Mouse (Mus musculus) activated CD4-positive, CD25-positive, alpha-beta regulatory T cell, adult 9 weeks (primary cell): ENCODE data around the gene Hist1h2an. TPM values are rescaled to one million over a fixed set of nuclear protein-coding genes. Genes with fewer than 3 reads are reported as not detected.

ENCODE experiments used
- polyA plus RNA-seq: library from polyadenylated mRNA; unstranded; fragments of 100-300 nt; shearing (Covaris generic); gene quantifications from one replicate; pipeline ENCODE4 v1.2.1, GENCODE M21; 2017

The Hist1h2an gene
- polyA plus RNA-seq: not detected

DNA sequence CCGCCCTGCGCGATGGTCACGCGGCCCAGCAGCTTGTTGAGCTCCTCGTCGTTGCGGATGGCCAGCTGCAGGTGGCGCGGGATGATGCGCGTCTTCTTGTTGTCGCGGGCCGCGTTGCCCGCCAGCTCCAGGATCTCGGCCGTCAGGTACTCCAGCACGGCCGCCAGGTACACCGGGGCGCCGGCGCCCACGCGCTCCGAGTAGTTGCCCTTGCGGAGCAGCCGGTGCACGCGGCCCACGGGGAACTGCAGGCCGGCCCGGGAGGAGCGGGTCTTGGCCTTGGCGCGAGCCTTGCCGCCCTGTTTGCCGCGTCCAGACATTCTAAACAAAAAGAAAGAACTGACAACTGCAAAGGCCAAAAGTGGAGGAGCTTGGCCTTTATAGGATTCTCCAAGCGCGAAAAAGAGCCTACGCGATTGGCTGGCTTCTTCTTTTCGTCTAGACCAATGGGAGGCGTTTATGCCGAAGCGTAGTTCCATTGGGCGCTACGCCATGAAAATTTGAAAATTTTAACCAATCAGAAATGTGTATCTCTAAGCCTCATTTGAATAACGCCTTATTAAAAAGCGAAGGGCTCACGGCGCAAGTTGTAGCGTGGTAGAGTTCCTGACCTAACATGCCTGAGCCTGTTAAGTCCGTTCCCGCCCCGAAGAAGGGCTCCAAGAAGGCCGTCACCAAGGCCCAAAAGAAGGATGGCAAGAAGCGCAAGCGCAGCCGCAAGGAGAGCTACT is at the start of gene Hist1h2an, which contains the start of gene Hist1h2bp:
TSS of gene Hist1h2an (minus strand) at position 320 of the 731 bp plus-strand sequence.
TSS of gene Hist1h2bp (plus strand) at position 563 of the 731 bp plus-strand sequence.

DNA sequence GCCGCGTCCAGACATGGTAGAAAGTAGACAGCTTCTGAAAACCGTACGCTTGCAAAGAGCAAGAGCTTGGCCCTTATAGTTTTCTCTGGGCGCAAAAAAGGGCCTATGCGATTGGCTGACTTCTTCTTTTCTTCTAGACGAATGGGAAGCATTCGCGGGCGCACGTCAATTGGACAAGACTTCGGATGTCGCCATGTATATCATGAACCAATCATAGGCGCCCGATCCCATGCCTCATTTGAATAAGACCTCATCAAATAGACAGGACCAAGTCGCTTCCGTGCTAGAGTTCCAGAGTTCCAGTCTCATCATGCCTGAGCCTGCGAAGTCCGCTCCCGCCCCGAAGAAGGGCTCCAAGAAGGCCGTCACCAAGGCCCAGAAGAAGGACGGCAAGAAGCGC is 46.4 kb upstream of the Hist1h2an start, which contains the start of the genes Hist1h2ap and Hist1h2br:
TSS of gene Hist1h2ap (minus strand) at position 47 of the 400 bp plus-strand sequence.
TSS of gene Hist1h2br (plus strand) at position 283 of the 400 bp plus-strand sequence.

DNA sequence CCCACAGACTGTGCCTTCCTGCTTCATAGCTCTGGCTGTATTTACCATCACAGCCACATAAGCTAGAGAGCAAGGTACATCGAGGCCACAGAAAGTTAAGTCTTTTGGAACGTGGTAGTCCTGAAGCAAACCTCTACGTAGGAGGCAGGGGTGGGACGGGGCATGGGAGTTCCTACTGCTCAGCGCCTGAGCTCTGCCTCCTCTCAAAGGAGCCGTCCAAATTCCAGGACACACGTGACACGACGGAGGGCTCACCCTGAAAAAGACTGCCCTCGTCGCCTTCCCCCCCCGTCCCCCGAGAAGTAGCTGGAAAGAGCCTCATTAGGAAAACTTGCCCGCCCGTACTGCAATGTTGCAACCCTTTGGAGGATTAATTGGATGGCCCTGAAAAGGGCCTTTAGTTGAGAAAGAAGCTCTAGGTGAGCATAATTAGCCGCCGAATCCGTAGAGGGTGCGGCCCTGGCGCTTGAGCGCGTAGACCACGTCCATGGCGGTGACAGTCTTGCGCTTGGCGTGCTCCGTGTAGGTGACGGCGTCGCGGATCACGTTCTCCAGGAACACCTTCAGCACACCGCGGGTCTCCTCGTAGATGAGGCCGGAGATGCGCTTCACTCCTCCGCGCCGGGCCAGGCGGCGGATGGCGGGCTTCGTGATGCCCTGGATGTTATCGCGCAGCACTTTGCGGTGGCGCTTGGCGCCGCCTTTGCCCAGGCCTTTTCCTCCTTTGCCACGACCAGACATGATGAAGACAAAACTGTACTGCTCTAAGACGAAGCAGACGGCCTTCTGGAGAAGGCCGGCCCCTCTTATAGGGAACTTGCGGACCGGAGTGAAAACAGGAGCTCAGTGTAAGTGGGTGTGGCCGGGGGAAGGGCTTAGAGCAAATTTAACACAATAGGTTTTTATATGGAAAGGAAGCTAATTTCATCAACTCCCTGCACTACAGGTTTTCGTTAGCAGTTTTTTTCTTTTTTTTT is 44.7 kb upstream of the Hist1h2an start, which contains the start of gene Hist1h4n:
TSS of gene Hist1h4n (minus strand) at position 779 of the 977 bp plus-strand sequence.

DNA sequence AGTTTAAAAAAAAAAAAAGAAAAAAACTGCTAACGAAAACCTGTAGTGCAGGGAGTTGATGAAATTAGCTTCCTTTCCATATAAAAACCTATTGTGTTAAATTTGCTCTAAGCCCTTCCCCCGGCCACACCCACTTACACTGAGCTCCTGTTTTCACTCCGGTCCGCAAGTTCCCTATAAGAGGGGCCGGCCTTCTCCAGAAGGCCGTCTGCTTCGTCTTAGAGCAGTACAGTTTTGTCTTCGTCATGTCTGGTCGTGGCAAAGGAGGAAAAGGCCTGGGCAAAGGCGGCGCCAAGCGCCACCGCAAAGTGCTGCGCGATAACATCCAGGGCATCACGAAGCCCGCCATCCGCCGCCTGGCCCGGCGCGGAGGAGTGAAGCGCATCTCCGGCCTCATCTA is 24.5 kb upstream of the Hist1h2an start, which contains the start of gene Hist1h4m:
TSS of gene Hist1h4m (plus strand) at position 208 of the 400 bp plus-strand sequence.

DNA sequence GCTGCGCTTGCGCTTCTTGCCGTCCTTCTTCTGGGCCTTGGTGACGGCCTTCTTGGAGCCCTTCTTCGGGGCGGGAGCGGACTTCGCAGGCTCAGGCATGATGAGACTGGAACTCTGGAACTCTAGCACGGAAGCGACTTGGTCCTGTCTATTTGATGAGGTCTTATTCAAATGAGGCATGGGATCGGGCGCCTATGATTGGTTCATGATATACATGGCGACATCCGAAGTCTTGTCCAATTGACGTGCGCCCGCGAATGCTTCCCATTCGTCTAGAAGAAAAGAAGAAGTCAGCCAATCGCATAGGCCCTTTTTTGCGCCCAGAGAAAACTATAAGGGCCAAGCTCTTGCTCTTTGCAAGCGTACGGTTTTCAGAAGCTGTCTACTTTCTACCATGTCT is 23.1 kb upstream of the Hist1h2an start, which contains the start of the genes Hist1h2bq and Hist1h2ao:
TSS of gene Hist1h2bq (minus strand) at position 125 of the 400 bp plus-strand sequence.
TSS of gene Hist1h2ao (plus strand) at position 393 of the 400 bp plus-strand sequence.

DNA sequence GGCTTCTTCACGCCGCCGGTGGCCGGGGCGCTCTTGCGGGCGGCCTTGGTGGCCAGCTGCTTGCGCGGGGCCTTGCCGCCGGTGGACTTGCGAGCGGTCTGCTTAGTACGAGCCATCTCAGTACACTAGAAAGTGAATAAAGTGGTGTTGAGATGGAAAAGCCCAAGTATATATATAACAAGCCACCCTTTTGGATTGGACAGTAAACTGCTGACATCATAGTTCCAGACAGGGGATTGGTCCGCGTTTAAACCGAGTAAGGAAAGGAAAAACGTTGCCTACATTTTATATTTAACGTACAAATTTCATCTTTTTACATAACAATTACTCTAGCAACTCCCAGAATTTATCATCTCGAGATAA is 3.8 kb downstream of the Hist1h2an start, which contains the start of gene Hist1h3i:
TSS of gene Hist1h3i (minus strand) at position 116 of the 363 bp plus-strand sequence.

DNA sequence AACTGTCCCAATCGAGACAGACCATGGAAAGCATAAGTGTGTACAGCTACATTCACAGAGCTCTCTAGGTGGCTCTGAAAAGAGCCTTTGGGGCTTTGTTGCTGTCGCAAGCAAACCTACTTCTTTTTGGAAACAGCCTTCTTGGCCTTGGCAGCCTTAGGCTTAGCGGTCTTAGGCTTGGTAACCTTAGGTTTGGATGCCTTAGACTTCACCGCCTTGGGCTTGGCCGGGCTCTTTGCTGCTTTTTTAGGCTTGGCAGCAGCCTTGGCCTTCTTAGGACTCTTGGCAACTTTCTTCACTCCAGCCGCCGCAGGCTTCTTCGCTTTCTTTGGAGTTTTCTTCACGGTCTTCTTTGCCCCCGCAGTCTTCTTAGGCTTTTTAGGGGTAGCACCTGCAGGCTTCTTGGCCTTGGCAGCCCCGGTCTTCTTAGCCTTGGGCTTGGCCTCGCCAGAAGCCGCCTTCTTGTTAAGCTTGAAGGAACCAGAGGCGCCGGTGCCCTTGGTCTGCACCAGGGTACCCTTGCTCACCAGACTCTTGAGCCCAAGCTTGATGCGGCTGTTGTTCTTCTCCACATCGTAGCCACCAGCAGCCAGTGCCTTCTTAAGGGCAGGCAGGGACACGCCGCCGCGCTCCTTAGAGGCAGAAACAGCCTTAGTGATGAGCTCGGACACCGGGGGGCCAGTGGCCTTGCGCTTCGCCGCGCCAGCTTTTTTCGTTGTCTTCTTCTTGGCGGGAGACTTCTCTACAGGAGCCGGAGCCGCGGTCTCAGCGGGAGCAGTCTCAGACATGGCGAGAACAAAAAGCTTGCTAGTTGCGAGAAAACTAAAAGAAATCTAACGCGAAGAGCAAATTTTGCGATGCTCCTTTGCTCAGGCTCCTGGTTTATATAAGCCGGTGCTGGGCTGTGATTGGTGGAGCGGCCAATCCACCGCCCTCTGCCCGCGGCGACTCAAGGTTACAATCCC is 7.0 kb downstream of the Hist1h2an start, which contains the start of gene Hist1h1b:
TSS of gene Hist1h1b (minus strand) at position 859 of the 965 bp plus-strand sequence.

DNA sequence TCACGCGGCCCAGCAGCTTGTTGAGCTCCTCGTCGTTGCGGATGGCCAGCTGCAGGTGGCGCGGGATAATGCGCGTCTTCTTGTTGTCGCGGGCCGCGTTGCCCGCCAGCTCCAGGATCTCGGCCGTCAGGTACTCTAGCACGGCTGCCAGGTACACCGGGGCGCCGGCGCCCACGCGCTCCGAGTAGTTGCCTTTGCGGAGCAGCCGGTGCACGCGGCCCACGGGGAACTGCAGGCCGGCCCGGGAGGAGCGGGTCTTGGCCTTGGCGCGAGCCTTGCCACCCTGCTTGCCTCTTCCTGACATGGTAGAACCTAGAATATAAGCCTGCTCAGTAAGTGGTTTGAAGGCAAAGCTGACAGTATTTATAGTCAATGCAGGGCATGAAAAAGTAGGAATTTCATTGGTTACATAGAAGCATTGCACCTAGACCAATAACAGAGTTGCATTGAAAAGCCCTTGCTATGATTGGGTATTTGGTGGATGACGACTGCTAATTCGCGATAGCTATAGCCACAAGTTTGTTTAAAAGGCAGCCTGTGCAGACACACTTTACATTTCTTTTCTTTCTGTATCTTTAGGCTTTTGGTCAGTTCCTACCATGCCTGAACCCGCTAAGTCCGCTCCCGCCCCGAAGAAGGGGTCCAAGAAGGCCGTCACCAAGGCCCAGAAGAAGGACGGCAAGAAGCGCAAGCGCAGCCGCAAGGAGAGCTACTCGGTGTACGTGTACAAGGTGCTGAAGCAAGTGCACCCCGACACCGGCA is 33.3 kb downstream of the Hist1h2an start, which contains the start of the genes Hist1h2ak and Hist1h2bn:
TSS of gene Hist1h2ak (minus strand) at position 304 of the 762 bp plus-strand sequence.
TSS of gene Hist1h2bn (plus strand) at position 600 of the 762 bp plus-strand sequence.

DNA sequence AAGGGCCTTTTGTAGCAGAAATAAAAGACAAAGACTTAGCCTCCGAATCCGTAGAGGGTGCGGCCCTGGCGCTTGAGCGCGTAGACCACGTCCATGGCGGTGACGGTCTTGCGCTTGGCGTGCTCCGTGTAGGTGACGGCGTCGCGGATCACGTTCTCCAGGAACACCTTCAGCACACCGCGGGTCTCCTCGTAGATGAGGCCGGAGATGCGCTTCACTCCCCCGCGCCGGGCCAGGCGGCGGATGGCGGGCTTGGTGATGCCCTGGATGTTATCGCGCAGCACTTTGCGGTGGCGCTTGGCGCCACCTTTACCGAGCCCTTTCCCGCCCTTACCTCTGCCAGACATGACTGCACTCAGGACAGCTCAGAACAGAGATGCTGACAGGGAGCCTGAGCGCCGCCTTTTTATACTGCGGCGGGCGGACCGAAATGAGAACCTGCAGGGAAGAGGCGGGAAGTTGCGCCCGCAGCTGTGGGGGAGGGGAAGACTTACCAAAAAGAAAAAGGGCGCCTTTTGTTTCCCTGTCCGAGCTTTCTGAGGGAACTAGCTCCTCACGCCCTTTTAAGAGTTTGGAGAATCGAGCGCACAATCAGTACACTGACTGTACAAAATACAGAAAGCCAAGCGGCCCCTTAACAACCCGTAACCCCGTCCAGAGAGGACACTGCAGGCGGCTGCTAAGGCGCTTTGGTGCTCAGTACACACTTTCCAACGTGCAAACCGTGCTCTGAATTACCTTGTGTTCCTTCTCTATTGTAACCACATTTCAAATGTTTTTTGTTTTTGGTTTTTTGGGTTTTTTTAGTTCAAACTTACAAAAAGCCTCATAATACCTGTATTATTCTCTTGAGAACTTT is 36.6 kb downstream of the Hist1h2an start, which contains the start of gene Hist1h4k:
TSS of gene Hist1h4k (minus strand) at position 347 of the 859 bp plus-strand sequence.

Other genes starting within 250 kb of the Hist1h2an start
- not detected for gene Olfr1366, start 244.4 kb downstream of the Hist1h2an start, polyA plus RNA-seq
- not detected for gene Olfr1535, start 227.3 kb downstream of the Hist1h2an start, polyA plus RNA-seq
- not detected for gene Olfr1364, start 205.5 kb downstream of the Hist1h2an start, polyA plus RNA-seq
- not detected for gene Olfr1362, start 173.2 kb downstream of the Hist1h2an start, polyA plus RNA-seq
- not detected for gene Olfr11, start 144.7 kb downstream of the Hist1h2an start, polyA plus RNA-seq
- not detected for gene Olfr1361, start 123.8 kb downstream of the Hist1h2an start, polyA plus RNA-seq
- not detected for gene Olfr1360, start 109.8 kb downstream of the Hist1h2an start, polyA plus RNA-seq
- not detected for gene Olfr1359, start 89.1 kb downstream of the Hist1h2an start, polyA plus RNA-seq
- not detected for gene Hist1h2bl, start 71.1 kb downstream of the Hist1h2an start, polyA plus RNA-seq
- not detected for gene Hist1h2ai, start 70.8 kb downstream of the Hist1h2an start, polyA plus RNA-seq
- not detected for gene Hist1h3h, start 69.6 kb downstream of the Hist1h2an start, polyA plus RNA-seq
- 0.72 TPM for gene Hist1h2bm, start 65.2 kb downstream of the Hist1h2an start, polyA plus RNA-seq
- 0.42 TPM for gene Hist1h4j, start 52.2 kb downstream of the Hist1h2an start, polyA plus RNA-seq
- 15.6 TPM for gene Hist1h4k, start 36.7 kb downstream of the Hist1h2an start, polyA plus RNA-seq
- 2.0 TPM for gene Hist1h2ak, start 33.4 kb downstream of the Hist1h2an start, polyA plus RNA-seq
- 2.6 TPM for gene Hist1h2bn, start 33.1 kb downstream of the Hist1h2an start, polyA plus RNA-seq
- gene Hist1h1b, start 6.6 kb downstream of the Hist1h2an start, polyA plus RNA-seq: 10.2 TPM
- not detected for gene Hist1h3i, start 3.8 kb downstream of the Hist1h2an start, polyA plus RNA-seq
- 1.8 TPM for gene Hist1h2bp, start 243 bp upstream of the Hist1h2an start, polyA plus RNA-seq
- gene Hist1h2bq, start 23.0 kb upstream of the Hist1h2an start, polyA plus RNA-seq: 9.2 TPM
- gene Hist1h2ao, start 23.2 kb upstream of the Hist1h2an start, polyA plus RNA-seq: not detected
- 32.8 TPM for gene Hist1h4m, start 24.5 kb upstream of the Hist1h2an start, polyA plus RNA-seq
- gene Hist1h4n, start 45.0 kb upstream of the Hist1h2an start, polyA plus RNA-seq: 20.2 TPM
- 122 TPM for gene Hist1h2ap, start 46.3 kb upstream of the Hist1h2an start, polyA plus RNA-seq
- 8.9 TPM for gene Hist1h2br, start 46.5 kb upstream of the Hist1h2an start, polyA plus RNA-seq
- 0.32 TPM for gene Zfp184, start 157.9 kb upstream of the Hist1h2an start, polyA plus RNA-seq
- not detected for gene Pom121l2, start 194.0 kb upstream of the Hist1h2an start, polyA plus RNA-seq
- gene Prss16, start 222.5 kb upstream of the Hist1h2an start, polyA plus RNA-seq: 0.23 TPM
- not detected for gene Hist1h2ah, start 248.3 kb upstream of the Hist1h2an start, polyA plus RNA-seq
- gene Hist1h2bk, start 248.7 kb upstream of the Hist1h2an start, polyA plus RNA-seq: not detected